Mouse (Mus musculus) gastrocnemius, postnatal 36 days (tissue): ENCODE measurements around the gene Cope. TPM values are rescaled to one million over a fixed set of nuclear protein-coding genes. Genes with fewer than 3 reads are reported as not detected.
A peak's percentile ranks its signal among the peaks of the same experiment; 100 is the strongest.

ENCODE experiments used
- DNase-seq, 2 experiments: peaks; one replicate each; pipeline ENCODE4 v3.0.0; 2022
- intact Hi-C: fragments of 180-260 bp; cut with DNase I; formaldehyde crosslinking; loops from one replicate; pipeline ENCODE4 v1.15.1; 2025
- total RNA-seq, 2 experiments: library from RNA; stranded (reverse); gene quantifications; 2 replicates each; pipeline ENCODE4 v1.2.3; 2021

Gene Cope
- total RNA-seq, 2 experiments from 2014 or later = 115 TPM

GRCm38 (mm10) chr8:70300881-70301280 lies 1.4 kb upstream of the Cope start:
- DNase-seq = no peak
- intact Hi-C loops = no loop called here

- no peak for DNase-seq
- intact Hi-C loops = no loop called here
These were observed 583 bp downstream of the Cope start for GRCm38 (mm10) chr8:70302901-70303300.

GRCm38 (mm10) chr8:70309311-70309710 lies 7.0 kb downstream of the Cope start:
- no peak for DNase-seq
- intact Hi-C loops = no loop called here

GRCm38 (mm10) chr8:70313399-70313798 lies 11.1 kb downstream of the Cope start:
- intact Hi-C loops = no loop called here

GRCm38 (mm10) chr8:70315624-70316510 lies 13.5 kb downstream of the Cope start, which contains the start of gene Cers1:
Gene Cers1 (plus strand): TSS chr8:70315775.
- DNase-seq = peak; percentile 46 to 51
- intact Hi-C loops = no loop called here

More at GRCm38 (mm10) chr8:70313399-70313798, 11.1 kb downstream of the Cope start:
- peak; percentile 75 to 80 for DNase-seq

GRCm38 (mm10) chr8:70316511-70317504 lies 14.5 kb downstream of the Cope start:
- no peak for DNase-seq
- intact Hi-C loops = no loop called here

GRCm38 (mm10) chr8:70317872-70318271 lies 15.6 kb downstream of the Cope start:
- DNase-seq = no peak
- intact Hi-C loops = no loop called here

- intact Hi-C loops = no loop called here
- no peak for DNase-seq
These were observed 21.4 kb downstream of the Cope start for GRCm38 (mm10) chr8:70323716-70324115.

GRCm38 (mm10) chr8:70327512-70327911 lies 25.2 kb downstream of the Cope start:
- intact Hi-C loops = no loop called here
- DNase-seq = no peak

GRCm38 (mm10) chr8:70329124-70329834 lies 27.0 kb downstream of the Cope start, which contains the start of gene Gdf1:
Gene Gdf1 (plus strand): TSS chr8:70329817.
- DNase-seq = no peak
- intact Hi-C loops = no loop called here

- intact Hi-C loops = no loop called here
- no peak for DNase-seq
These were observed 27.8 kb downstream of the Cope start for GRCm38 (mm10) chr8:70329835-70330740.

GRCm38 (mm10) chr8:70330741-70331364 lies 28.5 kb downstream of the Cope start:
- intact Hi-C loops = no loop called here
- no peak for DNase-seq

- no peak for DNase-seq
- intact Hi-C loops = no loop called here
These were observed 29.2 kb downstream of the Cope start for GRCm38 (mm10) chr8:70331526-70331925.

- intact Hi-C loops = no loop called here
- DNase-seq = peak in 1 of 2 experiments; percentile 56
These were observed 30.0 kb downstream of the Cope start for GRCm38 (mm10) chr8:70332070-70332877.

- intact Hi-C loops = no loop called here
- DNase-seq = no peak
These were observed 30.5 kb downstream of the Cope start for GRCm38 (mm10) chr8:70332878-70333202.

- intact Hi-C loops = no loop called here
- DNase-seq = no peak
These were observed 36.6 kb downstream of the Cope start for GRCm38 (mm10) chr8:70338931-70339330.

- DNase-seq = no peak
- intact Hi-C loops = no loop called here
These were observed 38.3 kb downstream of the Cope start for GRCm38 (mm10) chr8:70340659-70341058.

- DNase-seq = no peak
- intact Hi-C loops = no loop called here
These were observed 39.7 kb downstream of the Cope start for GRCm38 (mm10) chr8:70342007-70342406.
